8 mouse cellular contexts compared by ENCODE assay signal in the genomic region with DNA sequence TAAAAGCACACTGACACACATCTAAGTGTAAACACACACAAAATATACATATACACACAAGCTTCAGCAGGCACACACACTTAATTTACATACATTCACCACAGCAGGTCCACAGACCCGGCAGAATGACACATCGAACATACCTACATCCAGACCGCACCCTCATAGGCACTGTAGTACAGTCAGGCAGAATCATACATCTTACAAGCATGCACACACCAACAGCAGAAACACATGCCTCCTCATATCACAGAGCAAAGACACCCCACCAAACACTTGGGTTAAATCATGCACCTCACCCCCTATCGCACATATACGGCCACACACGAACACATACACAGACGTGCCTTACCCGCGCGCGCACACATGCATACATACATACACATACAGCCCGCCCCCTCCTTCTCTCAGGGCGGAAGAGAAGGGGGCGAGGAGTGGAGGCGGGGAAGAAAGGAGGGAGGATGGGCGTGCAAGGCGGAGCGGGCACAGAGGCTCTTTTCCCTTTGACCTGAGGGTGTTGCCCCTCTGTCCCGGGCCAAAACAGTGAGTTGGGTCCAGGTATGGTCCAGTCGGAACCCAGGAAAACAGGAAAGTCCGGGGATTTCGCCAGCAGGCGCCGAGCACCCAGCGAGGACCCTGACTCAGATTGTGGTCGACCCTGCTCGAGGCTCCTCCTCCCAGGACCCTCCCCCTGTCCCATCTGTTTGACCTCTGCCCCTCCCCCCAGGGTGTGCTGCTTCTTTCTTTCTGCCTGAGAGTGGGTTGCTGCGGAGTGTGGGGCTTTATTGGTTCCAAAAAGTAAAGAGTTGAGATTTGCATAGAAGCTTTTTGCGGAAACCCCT. TPM values are rescaled to one million over a fixed set of nuclear protein-coding genes. Genes with fewer than 3 reads are reported as not detected.
DNase-seq lines count a peak whose midpoint lies in the region; ATAC-seq and TF ChIP-seq lines count a peak whose summit lies in the region.
"Had no signal": no experiment of that assay in that cellular context is flagged by ENCODE, and none has a peak within 500 bp of the region (broad histone marks: within the 10 kb centered on the region; RNA-seq: fewer than 3 reads in every experiment).

No protein-coding gene starts in this region.

- H3K4me2 ChIP-seq in hindbrain, embryonic 14.5 days (replicated peaks) = peak overlapping the region; percentile 62
- peak overlapping the region; percentile 37 for H3K4me2 ChIP-seq in midbrain, embryonic 11.5 days

- peaks cover 10% of the 10 kb centered on the region; the same call in 1 of the 2 replicates for H3K4me1 ChIP-seq in E14TG2a.4 (replicated peaks; ENCODE audit: low read depth, low read length)
- H3K4me1 ChIP-seq in hindbrain, embryonic 14.5 days (replicated peaks; ENCODE audit: control insufficient read depth, insufficient read depth, low read length) = no peaks in the 10 kb centered on the region
- no peaks in the 10 kb centered on the region for H3K4me1 ChIP-seq in midbrain, embryonic 11.5 days (ENCODE audit: control insufficient read depth, insufficient read depth, low read length)

- H3K4me3 ChIP-seq in E14TG2a.4 (replicated peaks; ENCODE audit: low read length) = peak overlapping the region; percentile 72
- peak overlapping the region; percentile 35 for H3K4me3 ChIP-seq in hindbrain, embryonic 14.5 days (replicated peaks; ENCODE audit: low read length)
- H3K4me3 ChIP-seq in midbrain, embryonic 11.5 days (ENCODE audit: low read depth, low read length) = peak overlapping the region; percentile 36

- H3K9me3 ChIP-seq in E14TG2a.4 (ENCODE audit: low read length) = no peaks in the 10 kb centered on the region
- H3K9me3 ChIP-seq in hindbrain, embryonic 14.5 days (ENCODE audit: control insufficient read depth, low read length) = no peaks in the 10 kb centered on the region
- no peaks in the 10 kb centered on the region for H3K9me3 ChIP-seq in midbrain, embryonic 11.5 days (ENCODE audit: control insufficient read depth, low read length)

- H3K27ac ChIP-seq in hindbrain, embryonic 14.5 days = no peak overlapping the region
- no peak overlapping the region for H3K27ac ChIP-seq in midbrain, embryonic 11.5 days (ENCODE audit: low read depth, low read length)

- no peaks in the 10 kb centered on the region for H3K36me3 ChIP-seq in E14TG2a.4 (ENCODE audit: insufficient read depth, low read length)
- no peaks in the 10 kb centered on the region for H3K36me3 ChIP-seq in hindbrain, embryonic 14.5 days (replicated peaks; ENCODE audit: control insufficient read depth, insufficient read depth)
- H3K36me3 ChIP-seq in midbrain, embryonic 11.5 days (ENCODE audit: control insufficient read depth, insufficient read depth, low read length) = no peaks in the 10 kb centered on the region

- DNase-seq in ZHBTc4 (ENCODE audit: low read depth, low spot score) = peak; percentile 10
- no peak for DNase-seq in hindbrain, embryonic 14.5 days (ENCODE audit: low spot score)
- peak; percentile 90 for DNase-seq in midbrain, embryonic 11.5 days (ENCODE audit: low spot score, missing footprints)
- DNase-seq in adrenal gland, postnatal 10 days = no peak
- no peak for DNase-seq in gastrocnemius, postnatal 4 days (ENCODE audit: low spot score in 2 of 2)
- DNase-seq in frontal cortex, postnatal 25 days (ENCODE audit: low spot score in 2 of 2) = no peak
- DNase-seq: adrenal gland, adult 8-10 months had no signal

- peak; percentile 79 for ATAC-seq in hindbrain, embryonic 14.5 days (ENCODE audit: low FRiP score)
- ATAC-seq in midbrain, embryonic 11.5 days (ENCODE audit: low FRiP score) = peak; percentile 94

- H3K9ac ChIP-seq in hindbrain, embryonic 14.5 days = peak overlapping the region; percentile 50
- H3K9ac ChIP-seq in midbrain, embryonic 11.5 days (ENCODE audit: low read length) = peak overlapping the region; percentile 36; the same call in 1 of the 2 replicates

- 25% methylated on average over 21 of the region's 29 CpGs for WGBS in hindbrain, embryonic 14.5 days
- WGBS in midbrain, embryonic 11.5 days = 32% methylated on average over 22 of the region's 29 CpGs

- peaks cover 34% of the 10 kb centered on the region for H3K27me3 ChIP-seq in E14TG2a.4 (ENCODE audit: insufficient read depth, low read length)
- no peaks in the 10 kb centered on the region for H3K27me3 ChIP-seq in hindbrain, embryonic 14.5 days (ENCODE audit: control insufficient read depth, insufficient read depth, low read length)
- no peaks in the 10 kb centered on the region for H3K27me3 ChIP-seq in midbrain, embryonic 11.5 days (ENCODE audit: control insufficient read depth, insufficient read depth, low read length)

- no peak for TF ChIP-seq CTCF in E14TG2a.4 (conservative IDR thresholded peaks at IDR 0.05; ENCODE audit: low read length)

RNA-seq across cellular contexts. Expression of gene Arhgap36, which starts 16.4 kb away (rescaled TPM):
- polyA plus RNA-seq in hindbrain, embryonic 14.5 days (2014; fragmentation: Nextera tagmentation; extraction: Ambion mirVana) = 11.5 and 13.9 TPM in 2 replicates
- 1.2 and 1.7 TPM in 2 replicates for polyA plus RNA-seq in midbrain, embryonic 11.5 days (2014; fragmentation: Nextera tagmentation; extraction: Ambion mirVana)
- 1 to 10 TPM; 2.3 to 8.7 TPM for total RNA-seq in adrenal gland, postnatal 10 days (2021)
- 100 to 1,000 TPM; 343 to 516 TPM for total RNA-seq in gastrocnemius, postnatal 4 days (2021)

Comparison
In these comparisons a context has a peak if more than half of its experiments do, and no peak if none do; other contexts are left out.
1. DNase-seq: peak in ZHBTc4 (single experiment) and midbrain, embryonic 11.5 days (single experiment); none in hindbrain, embryonic 14.5 days (single experiment), adrenal gland, postnatal 10 days (single experiment), gastrocnemius, postnatal 4 days (0 of 2) and frontal cortex, postnatal 25 days (0 of 2).
2. RNA of gene Arhgap36, which starts 16.4 kb away (total RNA-seq): 343 to 516 TPM in gastrocnemius, postnatal 4 days; 2.3 to 8.7 TPM in adrenal gland, postnatal 10 days; every median in the first group is over 10 times any median in the second.
3. Peak in every context shown above with its lines, with median percentiles within 50 percentile points of each other: H3K4me3 ChIP-seq.